Mouse (Mus musculus) 3T3-L1 (cell line): ENCODE data around the gene Abcc4.

ENCODE experiments used
- DNase-seq: peaks from one replicate; pipeline ENCODE4 v3.0.0-alpha.2; 2015; ENCODE audit warnings: low read depth, low spot score

The Abcc4 gene

DNA sequence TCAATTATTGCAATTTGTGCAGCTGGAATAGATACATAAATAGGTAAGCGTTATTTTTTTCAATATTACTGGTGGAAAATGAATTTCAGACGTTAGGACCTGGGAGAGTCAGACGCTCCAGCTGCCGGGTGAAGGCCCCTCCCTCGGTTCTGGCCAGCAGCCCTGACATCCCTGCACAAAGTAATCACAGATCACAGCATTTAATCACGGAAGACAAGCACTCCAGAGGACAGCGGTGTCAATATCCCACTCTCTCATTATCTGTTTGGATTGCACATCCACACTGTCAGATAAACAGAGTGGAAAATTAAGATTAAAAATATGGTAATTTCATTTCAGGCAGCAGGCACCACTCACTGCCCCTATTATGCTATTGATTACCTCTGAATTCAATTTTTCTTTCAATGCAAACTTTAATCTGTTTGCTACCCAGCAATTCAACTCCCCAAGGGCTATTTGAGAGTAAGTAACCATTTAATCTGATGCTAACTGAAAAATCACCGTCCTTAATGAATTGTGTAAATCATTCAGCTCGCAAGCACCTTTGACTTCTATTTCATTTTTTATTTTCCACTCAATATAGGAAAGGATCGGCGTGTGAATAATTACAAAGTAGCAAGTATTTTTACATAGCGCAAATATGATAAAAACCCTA lies 270.2 kb downstream of the Abcc4 start:
- DNase-seq: no peak

DNA sequence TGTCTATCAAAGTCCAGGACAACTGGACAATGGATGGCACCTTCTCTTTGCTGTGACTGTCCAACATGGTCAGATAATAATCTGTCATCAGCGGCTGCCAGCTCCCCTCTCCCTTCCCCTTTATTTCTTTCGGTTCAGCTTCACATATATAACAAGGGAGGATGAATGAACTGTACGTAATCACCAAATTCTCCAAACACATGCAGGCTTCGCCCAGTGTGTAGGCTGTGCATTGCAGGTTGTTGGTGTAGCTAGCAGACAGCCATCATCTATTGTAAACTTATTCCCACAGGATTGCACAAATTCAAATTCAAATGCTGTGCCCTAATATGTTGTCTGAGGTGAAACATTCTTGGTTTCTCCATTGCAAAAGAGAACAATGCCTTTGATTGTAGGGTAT lies 271.2 kb downstream of the Abcc4 start:
- DNase-seq: no peak

DNA sequence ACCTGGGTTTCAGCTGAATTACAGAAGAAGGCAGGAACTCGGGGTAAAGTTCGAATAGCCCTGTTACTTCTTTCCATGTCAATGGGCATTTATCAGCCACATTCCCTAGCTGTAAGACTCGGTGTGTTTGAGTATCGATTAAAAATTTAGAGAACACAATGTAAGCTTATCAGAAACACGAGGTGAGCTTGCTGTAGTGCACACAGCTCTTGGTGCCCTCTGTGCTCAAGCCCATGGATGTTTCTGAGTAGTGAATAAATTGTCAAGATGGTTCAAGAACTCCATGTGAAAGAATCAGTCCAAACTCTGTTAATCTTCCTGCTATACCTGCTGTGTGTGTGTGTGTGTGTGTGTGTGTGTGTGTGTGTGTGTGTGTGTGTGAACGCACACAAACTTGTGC lies 272.2 kb downstream of the Abcc4 start:
- no peak for DNase-seq
